Mouse (Mus musculus) CH12F3 (cell line): Measurements from ENCODE around the gene Hsd11b1.

Experiments
- in situ Hi-C: fragments of 300-500 bp; cut with MboI; formaldehyde crosslinking; loops from 2 replicates; pipeline ENCODE4 v1.14.3; 2020; ENCODE audit warnings: low sequenced_read_pairs

Gene Hsd11b1

DNA sequence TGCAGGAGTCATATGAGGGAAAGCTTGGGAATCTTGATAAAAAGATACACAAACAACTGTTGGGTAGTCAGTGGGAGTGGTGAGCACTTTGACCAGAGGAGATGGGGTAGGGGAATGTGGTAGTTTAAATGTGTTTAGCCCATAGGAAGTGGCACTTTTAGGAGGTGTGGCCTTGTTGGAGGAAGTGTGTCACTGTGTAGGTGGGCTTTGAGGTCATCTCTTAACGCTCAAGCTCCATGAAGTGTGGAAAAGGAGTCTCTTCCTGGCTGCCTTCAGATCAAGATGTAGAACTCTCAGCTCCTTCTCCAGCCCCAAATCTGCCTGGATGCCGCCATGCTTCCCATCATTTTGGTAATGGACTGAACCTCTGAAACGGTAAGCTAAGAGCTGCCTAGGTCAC, 56.4 kb downstream of the Hsd11b1 start, which contains the start of gene Lamb3:
TSS of gene Lamb3 (plus strand) at position 197 of the 400 bp plus-strand sequence.
- in situ Hi-C loops = no loop called here

DNA sequence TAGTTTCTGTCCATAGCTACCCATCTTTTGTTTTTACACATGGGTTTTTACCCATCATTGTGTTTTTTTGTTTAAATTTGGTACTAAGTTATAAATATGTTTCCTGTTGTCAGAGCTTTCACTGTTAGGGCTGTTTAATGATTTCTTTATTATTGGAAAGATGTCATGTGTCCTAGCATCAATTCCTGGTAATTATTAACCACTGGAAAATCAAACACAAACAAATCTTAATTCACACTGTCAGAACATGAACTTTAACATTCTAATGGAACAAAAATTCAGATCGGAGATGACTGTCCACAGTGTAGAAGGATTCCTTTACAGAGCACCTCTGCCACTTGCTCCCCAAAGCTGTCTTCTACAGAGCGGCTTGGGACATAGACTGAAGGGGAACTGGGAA, 58.4 kb downstream of the Hsd11b1 start:
- in situ Hi-C loops = no loop called here

DNA sequence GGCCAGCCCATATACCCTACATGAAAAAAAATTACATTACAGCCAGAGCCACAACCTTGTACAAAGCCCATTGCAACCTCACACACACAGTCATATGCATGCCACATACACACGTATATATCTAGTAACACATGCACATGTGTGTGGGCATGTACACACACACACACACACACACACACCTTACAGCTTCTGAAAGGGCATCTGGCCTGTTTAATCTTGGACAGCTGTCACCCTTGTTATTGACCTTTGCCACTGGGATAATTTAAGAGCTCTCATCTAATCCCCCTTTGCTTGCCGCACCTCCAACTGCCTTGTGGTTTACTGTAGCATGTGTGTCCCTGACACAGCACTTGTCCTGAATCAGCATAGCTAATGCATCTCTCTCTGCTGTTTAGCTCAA, 60.1 kb downstream of the Hsd11b1 start:
- in situ Hi-C loops = no loop called here

- in situ Hi-C loops = no loop called here
Measured at GRCm38 (mm10) chr1:193201383-193201778, 62.5 kb downstream of the Hsd11b1 start, which contains the start of gene Traf3ip3. Traf3ip3 (minus strand) TSS chr1:193201703.

DNA sequence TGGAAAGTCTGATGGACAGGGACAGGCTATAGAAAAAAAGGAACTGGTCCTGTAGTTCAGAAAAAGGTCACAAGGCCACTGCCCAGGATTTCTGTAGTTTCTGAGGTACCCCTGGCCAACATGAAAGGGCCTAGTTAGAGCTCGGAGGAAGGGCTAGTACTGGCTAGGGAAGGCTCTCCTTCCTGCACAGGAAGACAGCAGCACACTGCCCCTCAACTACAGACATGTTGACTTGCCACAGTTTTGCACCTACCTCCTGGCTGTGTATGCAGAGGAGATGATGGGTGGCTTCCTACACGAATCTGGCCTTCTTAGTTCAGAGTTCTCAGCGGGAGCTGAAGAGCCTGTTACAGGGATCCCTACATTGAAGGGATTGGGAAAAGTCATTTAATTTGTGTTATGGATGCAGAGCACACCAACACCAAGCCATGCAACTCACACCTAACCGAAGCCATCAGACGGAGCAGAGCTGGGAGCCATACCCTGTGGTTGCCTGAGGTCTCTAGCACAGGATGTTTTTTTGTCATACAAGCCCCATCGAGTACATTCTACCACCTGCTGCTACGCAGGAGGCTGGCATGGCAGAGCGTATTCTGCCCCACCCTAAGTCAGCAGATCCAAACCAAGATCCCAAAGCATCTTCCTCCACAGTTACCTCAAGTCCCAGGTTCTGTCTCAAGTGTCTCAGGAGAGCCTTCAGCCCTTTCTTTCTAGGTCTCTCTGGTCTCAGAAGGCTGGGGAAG, 63.1 kb downstream of the Hsd11b1 start:
- in situ Hi-C loops = no loop called here

GRCm38 (mm10) chr1:193198312-193198711, 65.6 kb downstream of the Hsd11b1 start:
- in situ Hi-C loops = no loop called here

- in situ Hi-C loops = no loop called here
Measured at GRCm38 (mm10) chr1:193197494-193198205, 66.2 kb downstream of the Hsd11b1 start.

- in situ Hi-C loops = no loop called here
Measured at GRCm38 (mm10) chr1:193195169-193195810, 68.6 kb downstream of the Hsd11b1 start.

DNA sequence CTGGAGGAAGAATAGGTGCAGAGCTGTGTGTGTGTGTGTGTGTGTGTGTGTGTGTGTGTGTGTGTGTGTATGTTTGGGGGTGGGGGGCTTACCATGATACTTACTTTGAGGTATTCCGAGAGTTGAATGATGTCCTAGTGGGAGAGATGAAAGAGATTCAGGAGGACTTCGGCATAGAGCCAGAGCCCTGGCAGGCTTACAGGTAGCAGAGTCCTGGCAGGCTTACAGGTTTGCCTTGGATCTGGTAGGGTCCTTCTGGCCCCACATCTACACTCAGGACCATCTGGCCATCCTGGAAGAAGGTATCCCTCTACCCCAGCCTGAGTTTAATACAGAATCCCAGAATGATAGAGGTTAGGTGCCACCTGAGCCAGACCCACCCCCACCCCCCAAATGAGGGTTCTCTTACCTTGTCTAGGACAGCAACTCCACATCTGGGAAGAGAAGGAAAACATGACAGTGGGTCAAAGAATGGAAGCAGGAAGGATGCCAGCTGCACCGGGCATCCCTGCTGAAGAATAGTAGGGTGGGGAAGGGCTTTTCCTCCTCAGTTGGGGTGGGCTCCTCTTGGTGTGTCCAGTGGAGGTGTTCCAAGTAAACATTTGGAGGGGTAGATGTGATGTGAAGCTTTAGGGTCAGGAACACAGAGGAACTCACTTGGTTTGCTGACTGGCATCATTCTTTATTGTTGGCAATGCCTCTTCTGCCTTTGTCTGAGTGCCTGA, 69.3 kb downstream of the Hsd11b1 start:
- in situ Hi-C loops = no loop called here

DNA sequence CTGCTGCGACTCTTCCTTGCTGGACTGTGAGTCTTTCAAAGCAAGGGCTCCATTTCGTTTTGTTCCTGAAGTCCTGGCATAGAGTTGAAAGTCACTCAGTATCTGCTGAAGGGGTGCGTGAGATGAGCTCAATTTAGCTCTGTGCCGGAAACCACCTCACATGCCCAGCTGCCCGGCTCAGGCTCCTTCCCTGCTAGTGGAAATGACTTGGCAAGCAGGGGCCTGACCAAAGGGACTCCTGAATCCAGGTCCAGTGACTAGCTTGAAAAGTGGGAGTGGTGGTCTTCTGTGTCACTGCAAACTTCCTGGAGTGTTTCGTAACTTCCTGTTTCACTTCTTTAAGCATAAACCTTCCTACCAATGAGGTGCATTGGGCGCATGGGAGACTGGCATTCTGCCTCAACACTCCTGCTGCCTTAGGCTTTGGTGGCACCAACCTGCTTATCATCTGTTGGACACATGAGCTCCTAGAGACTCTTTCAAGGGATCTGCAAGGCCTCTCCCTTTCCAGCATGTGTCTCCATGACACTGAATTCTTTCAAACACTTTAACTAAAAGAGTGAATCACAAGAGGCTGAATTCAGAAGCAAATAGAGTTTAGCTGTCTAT, 72.1 kb downstream of the Hsd11b1 start:
- in situ Hi-C loops = no loop called here

GRCm38 (mm10) chr1:193189771-193190170, 74.1 kb downstream of the Hsd11b1 start:
- in situ Hi-C loops = no loop called here

- in situ Hi-C loops = no loop called here
Measured at GRCm38 (mm10) chr1:193189151-193189621, 74.7 kb downstream of the Hsd11b1 start.

- in situ Hi-C loops = no loop called here
Measured at GRCm38 (mm10) chr1:193188257-193188656, 75.6 kb downstream of the Hsd11b1 start.

DNA sequence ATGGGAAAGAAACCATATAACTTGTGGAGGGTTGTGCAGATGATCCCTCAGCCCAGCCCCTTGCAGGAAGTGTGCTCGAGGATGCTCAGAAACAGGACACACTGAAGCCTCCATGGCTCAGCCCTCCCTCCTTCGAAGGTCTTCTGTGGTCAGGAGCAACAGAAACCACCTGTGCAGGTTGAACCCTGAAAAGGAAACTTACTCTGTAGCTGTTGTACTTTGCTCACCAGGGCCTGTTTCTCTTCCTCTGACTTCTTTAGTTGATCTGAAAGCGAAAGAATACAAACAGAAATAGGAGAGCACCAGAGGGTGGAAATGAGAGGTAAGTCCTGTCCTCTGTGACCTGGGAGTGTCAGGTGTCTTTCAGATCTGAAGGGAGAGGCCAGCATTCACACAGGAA, 82.8 kb downstream of the Hsd11b1 start:
- in situ Hi-C loops = no loop called here

GRCm38 (mm10) chr1:193174143-193174733, 89.6 kb downstream of the Hsd11b1 start:
- in situ Hi-C loops = no loop called here

DNA sequence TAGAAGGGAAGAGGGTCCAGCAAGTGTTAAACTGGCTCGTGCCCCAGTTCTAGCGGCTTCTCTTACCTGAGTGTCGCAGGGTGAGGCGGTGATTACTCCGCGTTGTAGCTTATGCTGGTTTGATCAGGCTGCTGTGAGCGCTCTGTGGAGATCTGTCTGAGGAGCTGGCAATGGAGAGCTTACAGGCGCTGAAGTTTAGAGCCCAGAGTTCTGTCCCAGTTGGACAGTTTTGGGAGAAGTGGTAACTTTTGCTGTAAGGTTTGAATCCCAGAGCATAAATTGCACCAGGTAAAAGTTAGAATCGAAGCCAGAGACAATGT, 90.1 kb downstream of the Hsd11b1 start:
- in situ Hi-C loops = no loop called here

DNA sequence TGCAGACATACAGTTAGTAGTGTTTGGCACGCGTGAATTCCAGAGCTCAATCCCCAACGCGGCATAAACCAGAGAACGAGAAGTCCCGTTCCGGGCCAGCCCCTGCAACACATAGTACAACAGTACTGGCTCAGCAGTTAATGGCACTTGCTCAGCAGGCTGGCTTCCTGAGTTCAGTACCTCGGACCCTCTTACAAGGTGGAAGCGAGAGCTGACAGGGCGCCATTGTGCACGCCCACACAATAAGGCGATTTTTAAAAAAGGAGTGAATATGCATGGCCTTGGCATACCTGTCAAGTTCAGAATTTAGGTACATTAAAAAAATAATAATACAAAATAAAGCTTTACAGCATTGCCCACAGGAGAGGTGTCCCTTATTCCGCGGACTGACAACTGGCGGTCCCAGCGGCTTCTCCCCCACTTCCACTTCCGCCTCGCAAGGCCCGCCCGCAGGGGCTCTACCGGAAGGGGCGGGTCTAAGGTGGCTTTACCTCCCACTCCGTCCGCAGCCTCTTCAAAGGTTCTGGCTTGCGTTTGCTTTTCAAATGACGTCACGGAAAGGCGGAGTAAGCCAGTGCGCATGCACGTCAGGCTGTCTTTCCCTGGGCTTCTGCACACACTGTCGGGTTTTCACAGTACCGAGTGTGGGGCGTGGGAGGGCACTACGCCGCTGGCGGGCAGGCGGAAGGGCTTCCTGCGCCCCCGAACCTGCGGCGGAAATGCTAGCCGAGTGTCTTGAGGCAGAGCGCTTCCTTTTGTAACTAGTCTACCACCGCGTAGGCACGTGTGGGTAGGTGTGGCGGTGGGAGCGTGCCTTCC, 90.7 kb downstream of the Hsd11b1 start:
- in situ Hi-C loops = no loop called here
